Mouse (Mus musculus) forebrain, embryonic 10.5 days (tissue): ENCODE data around the gene Rab6b. TPM values are rescaled to one million over a fixed set of nuclear protein-coding genes. Genes with fewer than 3 reads are reported as not detected.
"Not testable (repeated sequence)": the region's sequence is repeated elsewhere in the genome, so short reads cannot be mapped to it uniquely, and the experiment has no call there.

ENCODE experiments used
- DNase-seq: peaks from one replicate; pipeline ENCODE4 v3.0.0-alpha.2; 2017; ENCODE audit warnings: low spot score; ENCODE audit errors: extremely low spot score
- H3K27ac ChIP-seq: fragments of 300-500 bp; sonication (generic); 2 replicates; pipeline ENCODE4 v1.5.1; 2016; ENCODE audit warnings: mild to moderate bottlenecking
- H3K27me3 ChIP-seq: fragments of 300-500 bp; sonication (generic); 2 replicates; pipeline ENCODE4 v1.6.1; 2016; ENCODE audit warnings: mild to moderate bottlenecking; ENCODE audit not compliant: poor library complexity, severe bottlenecking
- H3K36me3 ChIP-seq: fragments of 300-500 bp; sonication (generic); replicated peaks from 2 replicates; pipeline ENCODE4 v1.6.1; 2016; ENCODE audit warnings: mild to moderate bottlenecking, moderate library complexity
- H3K4me1 ChIP-seq: fragments of 300-500 bp; sonication (generic); 2 replicates; pipeline ENCODE4 v1.6.1; 2016
- H3K4me3 ChIP-seq: fragments of 300-500 bp; sonication (generic); 2 replicates; pipeline ENCODE4 v1.5.1; 2016; ENCODE audit warnings: mild to moderate bottlenecking, moderate library complexity
- H3K9me3 ChIP-seq: fragments of 300-500 bp; sonication (generic); 2 replicates; pipeline ENCODE4 v1.6.1; 2016; ENCODE audit warnings: mild to moderate bottlenecking, moderate library complexity
- WGBS: fragments of 180-500 bp; shearing (Covaris S2); methylation state at CpG from one replicate; pipeline ENCODE4 v1.1.7; 2016; 5-methylcytosine and 5-hydroxymethylcytosine counted together
- polyA plus RNA-seq: library from polyadenylated mRNA; unstranded; fragments of >200 nt; fragmentation: Nextera tagmentation; extraction: Ambion mirVana; gene quantifications from 2 replicates; pipeline ENCODE4 v1.2.1, GENCODE M21; 2016

The Rab6b gene
- polyA plus RNA-seq, 1 experiment from 2014 or later, result 9.1 TPM

GRCm38 (mm10) chr9:103154568-103154967 is 43.0 kb downstream of the Rab6b start:
- Histone ChIP-seq H3K27me3 (no peaks in the 10 kb centered on the region), H3K4me3 (no peak overlapping the region), H3K4me1 (0 out of 2 replicates have a peak, but pooled peaks cover 7% of the 10 kb centered on the region), H3K27ac (no peak overlapping the region), H3K36me3 (no peaks in the 10 kb centered on the region; the same call in 1 of the 2 replicates), H3K9me3 (no peaks in the 10 kb centered on the region)
- WGBS, result 86% methylated on average over 2 of the region's 2 CpGs
- no peak for DNase-seq

DNA sequence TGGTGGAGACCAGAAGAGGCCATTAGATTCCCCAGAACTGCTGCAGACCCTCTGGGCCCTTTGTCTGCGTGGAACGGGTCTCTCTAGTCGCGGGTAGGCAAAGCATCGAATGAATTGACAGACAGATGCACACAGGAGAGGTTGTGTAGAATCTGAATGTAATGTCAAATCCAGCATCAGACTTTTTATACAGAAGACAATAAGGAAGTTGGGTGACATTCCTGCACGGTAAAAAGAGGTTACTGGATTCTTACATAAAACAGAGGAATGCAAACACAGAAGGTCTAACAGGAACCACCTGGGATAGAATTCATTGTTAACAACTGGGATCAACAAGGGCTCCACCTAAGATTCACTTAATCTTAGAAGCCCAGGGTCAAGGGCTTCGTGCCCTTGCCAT is 43.6 kb downstream of the Rab6b start:
- WGBS, result 94% methylated on average over 7 of the region's 7 CpGs
- H3K4me1 ChIP-seq, H3K4me3 ChIP-seq, H3K27ac ChIP-seq, H3K36me3 ChIP-seq, DNase-seq, H3K9me3 ChIP-seq, H3K27me3 ChIP-seq: not testable (repeated sequence)

- WGBS, result 78% methylated on average over 15 of the region's 15 CpGs
- no peak overlapping the region for H3K4me3 ChIP-seq
- H3K36me3 ChIP-seq, result peaks cover 19% of the 10 kb centered on the region
- H3K9me3 ChIP-seq, result no peaks in the 10 kb centered on the region
- 0 out of 2 replicates have a peak overlapping the region, but pooled peaks have one; percentile 25 for H3K27ac ChIP-seq
- H3K27me3 ChIP-seq, result no peaks in the 10 kb centered on the region
- DNase-seq, result no peak
- no peaks in the 10 kb centered on the region for H3K4me1 ChIP-seq
Observed at GRCm38 (mm10) chr9:103163806-103164205, 52.2 kb downstream of the Rab6b start.

- no peaks in the 10 kb centered on the region for H3K9me3 ChIP-seq
- DNase-seq, result no peak
- no peaks in the 10 kb centered on the region for H3K27me3 ChIP-seq
- no peak overlapping the region for H3K27ac ChIP-seq
- no peak overlapping the region for H3K4me3 ChIP-seq
- peaks cover 24% of the 10 kb centered on the region for H3K36me3 ChIP-seq
- 89% methylated on average over 6 of the region's 6 CpGs for WGBS
- peaks cover 10% of the 10 kb centered on the region; the same call in 1 of the 2 replicates for H3K4me1 ChIP-seq
Observed at GRCm38 (mm10) chr9:103168046-103168445, 56.5 kb downstream of the Rab6b start.

GRCm38 (mm10) chr9:103168771-103169170 is 57.2 kb downstream of the Rab6b start:
- Histone ChIP-seq H3K27ac (no peak overlapping the region), H3K4me3 (no peak overlapping the region), H3K9me3 (no peaks in the 10 kb centered on the region), H3K36me3 (peaks cover 18% of the 10 kb centered on the region), H3K27me3 (no peaks in the 10 kb centered on the region), H3K4me1 (peaks cover 10% of the 10 kb centered on the region; the same call in 1 of the 2 replicates)
- no peak for DNase-seq
- 81% methylated on average over 7 of the region's 7 CpGs for WGBS

- no peak for DNase-seq
- 66% methylated on average over 6 of the region's 6 CpGs for WGBS
- Histone ChIP-seq H3K27ac (no peak overlapping the region), H3K27me3 (no peaks in the 10 kb centered on the region), H3K36me3 (peaks cover 19% of the 10 kb centered on the region), H3K4me3 (no peak overlapping the region), H3K9me3 (no peaks in the 10 kb centered on the region), H3K4me1 (peaks cover 21% of the 10 kb centered on the region)
Observed at GRCm38 (mm10) chr9:103174771-103175519, 63.4 kb downstream of the Rab6b start.

- Histone ChIP-seq H3K9me3 (no peaks in the 10 kb centered on the region), H3K36me3 (peaks cover 19% of the 10 kb centered on the region), H3K4me3 (no peak overlapping the region), H3K27me3 (no peaks in the 10 kb centered on the region), H3K27ac (no peak overlapping the region), H3K4me1 (peaks cover 27% of the 10 kb centered on the region)
- 92% methylated on average over 7 of the region's 7 CpGs for WGBS
- no peak for DNase-seq
Observed at GRCm38 (mm10) chr9:103175692-103176091, 64.1 kb downstream of the Rab6b start.

DNA sequence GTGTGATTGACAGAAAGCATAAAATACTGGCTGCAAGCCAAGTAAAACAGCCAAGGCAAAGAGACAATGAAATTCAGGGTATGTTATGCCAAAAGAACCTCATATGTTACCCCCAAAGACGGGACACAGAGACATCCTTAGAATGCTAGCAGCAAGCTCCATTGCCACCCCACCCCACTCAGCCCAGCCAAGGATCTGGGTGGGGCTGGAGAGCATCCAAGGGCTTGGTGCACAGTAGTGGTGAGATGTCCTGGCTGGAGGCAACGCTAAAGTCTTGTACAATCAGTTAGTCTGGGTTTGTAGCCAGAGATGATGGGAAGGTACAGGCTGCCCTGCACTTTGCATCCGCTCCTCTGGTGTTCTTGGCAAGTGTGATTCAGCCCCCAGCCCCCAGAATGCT is 68.7 kb downstream of the Rab6b start:
- H3K36me3 ChIP-seq, result peaks cover 7% of the 10 kb centered on the region; the same call in 1 of the 2 replicates
- peak overlapping the region; percentile 48 for H3K4me3 ChIP-seq
- DNase-seq, result no peak
- peaks cover 22% of the 10 kb centered on the region for H3K4me1 ChIP-seq
- 66% methylated on average over 3 of the region's 3 CpGs for WGBS
- H3K27me3 ChIP-seq, result no peaks in the 10 kb centered on the region
- H3K9me3 ChIP-seq, result no peaks in the 10 kb centered on the region
- peak overlapping the region; percentile 81 for H3K27ac ChIP-seq

- Histone ChIP-seq H3K9me3 (no peaks in the 10 kb centered on the region), H3K4me3 (peak overlapping the region; percentile 48), H3K36me3 (peaks cover 7% of the 10 kb centered on the region), H3K27ac (peak overlapping the region; percentile 81), H3K4me1 (peaks cover 21% of the 10 kb centered on the region), H3K27me3 (no peaks in the 10 kb centered on the region)
- DNase-seq, result peak; percentile 82
- WGBS, result 4% methylated on average over 20 of the region's 20 CpGs
Observed at GRCm38 (mm10) chr9:103180807-103181565, 69.4 kb downstream of the Rab6b start.

GRCm38 (mm10) chr9:103181886-103182285 is 70.3 kb downstream of the Rab6b start:
- peaks cover 13% of the 10 kb centered on the region for H3K36me3 ChIP-seq
- no peak for DNase-seq
- H3K27ac ChIP-seq, result no peak overlapping the region
- WGBS, result 89% methylated on average over 8 of the region's 8 CpGs
- peaks cover 21% of the 10 kb centered on the region for H3K4me1 ChIP-seq
- no peak overlapping the region for H3K4me3 ChIP-seq
- H3K9me3 ChIP-seq, result no peaks in the 10 kb centered on the region
- no peaks in the 10 kb centered on the region for H3K27me3 ChIP-seq

DNA sequence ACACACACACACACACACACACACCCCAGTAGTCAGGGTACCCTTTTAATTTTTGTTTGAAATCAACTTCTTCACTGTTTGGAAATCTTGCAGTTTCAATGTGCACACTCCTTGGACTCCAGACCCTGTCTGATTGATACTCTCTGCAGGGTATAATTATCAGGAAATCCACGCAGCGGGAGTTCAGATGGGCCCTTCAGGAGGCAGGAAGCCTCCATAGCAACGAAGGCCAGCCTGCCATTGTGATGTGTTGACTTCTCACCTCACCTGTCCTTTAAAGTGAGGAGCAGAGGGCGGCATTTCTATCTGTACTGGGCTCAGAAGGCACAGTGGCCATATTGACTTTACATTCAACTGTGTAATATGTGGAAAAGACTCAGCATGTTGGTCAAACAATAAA is 73.3 kb downstream of the Rab6b start:
- no peaks in the 10 kb centered on the region for H3K9me3 ChIP-seq
- H3K4me3 ChIP-seq, result no peak overlapping the region
- peaks cover 18% of the 10 kb centered on the region for H3K4me1 ChIP-seq
- DNase-seq, result no peak
- no peaks in the 10 kb centered on the region for H3K27me3 ChIP-seq
- H3K27ac ChIP-seq, result no peak overlapping the region
- peaks cover 34% of the 10 kb centered on the region for H3K36me3 ChIP-seq
- 75% methylated on average over 4 of the region's 4 CpGs for whole genome bisulfite sequencing

DNA sequence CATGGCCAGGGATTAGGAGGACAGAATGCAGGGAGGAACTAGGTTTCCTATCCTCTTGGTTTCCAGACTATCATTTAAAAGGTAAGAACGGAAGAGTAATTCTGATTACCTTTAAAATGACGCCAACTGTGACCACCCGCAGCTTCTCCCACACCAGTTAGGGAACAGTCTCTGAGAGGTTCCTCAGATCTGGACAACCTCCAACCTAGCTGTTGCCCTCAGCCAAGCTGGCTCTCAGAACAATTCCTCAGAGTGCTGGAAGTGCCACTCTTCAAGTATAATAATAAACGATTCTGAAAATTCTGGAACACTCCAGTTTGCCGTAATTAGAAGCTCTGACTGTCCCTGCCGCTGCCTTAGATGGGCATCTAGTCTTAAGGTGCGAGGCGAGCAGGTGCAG is 74.4 kb downstream of the Rab6b start:
- peaks cover 9% of the 10 kb centered on the region for H3K4me1 ChIP-seq
- no peak overlapping the region for H3K4me3 ChIP-seq
- H3K27ac ChIP-seq, result no peak overlapping the region
- peaks cover 44% of the 10 kb centered on the region for H3K36me3 ChIP-seq
- WGBS, result 94% methylated on average over 8 of the region's 8 CpGs
- H3K27me3 ChIP-seq, result no peaks in the 10 kb centered on the region
- no peaks in the 10 kb centered on the region for H3K9me3 ChIP-seq
- DNase-seq, result no peak

DNA sequence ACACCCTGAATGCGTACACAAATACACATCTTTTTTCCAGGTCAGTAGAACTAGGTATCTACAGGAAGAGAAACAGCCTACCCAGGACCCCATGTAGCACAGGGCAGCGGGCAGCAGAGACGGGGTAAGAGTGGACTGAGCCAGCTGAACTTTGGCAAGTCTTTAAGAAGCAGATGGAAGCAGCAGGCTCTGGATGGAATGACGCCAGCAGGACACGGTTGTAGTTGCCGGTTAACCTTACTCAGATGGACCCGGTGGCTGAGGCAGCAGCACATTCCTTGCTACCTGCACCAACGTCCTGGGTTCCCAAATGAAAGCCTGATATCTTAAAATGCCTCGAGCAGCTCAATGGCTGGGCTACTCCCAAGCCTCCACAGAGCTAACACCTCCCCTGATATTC is 75.2 kb downstream of the Rab6b start:
- Histone ChIP-seq H3K36me3 (peaks cover 52% of the 10 kb centered on the region), H3K27me3 (no peaks in the 10 kb centered on the region), H3K27ac (no peak overlapping the region), H3K4me1 (peaks cover 1% of the 10 kb centered on the region; the same call in 1 of the 2 replicates), H3K4me3 (no peak overlapping the region), H3K9me3 (no peaks in the 10 kb centered on the region)
- no peak for DNase-seq
- WGBS, result 87% methylated on average over 9 of the region's 9 CpGs
